Mouse (Mus musculus): ENCODE measurements around the gene Lrrc4c.

DNA sequence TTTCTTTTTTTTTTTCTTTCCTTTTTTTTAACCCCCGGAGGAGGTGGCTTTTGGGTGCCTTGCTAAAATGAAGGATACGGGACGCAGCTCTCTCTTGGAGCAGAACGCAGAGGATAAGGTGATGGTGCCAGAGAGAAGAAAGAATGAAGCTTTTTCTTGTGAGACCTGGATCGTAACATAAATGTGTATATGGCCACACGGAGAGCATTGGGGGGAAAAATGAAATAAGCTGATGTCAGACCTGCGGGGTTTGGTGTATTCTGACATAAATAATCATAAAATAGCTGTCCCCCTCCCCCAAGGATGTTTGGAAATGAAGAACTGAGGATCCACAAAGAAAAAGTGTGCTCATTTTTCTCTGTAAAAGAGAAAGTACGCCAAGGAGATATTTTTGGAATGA is 1149.7 kb downstream of the Lrrc4c start:
- TF ChIP-seq CTCF (IDR thresholded peaks at IDR 0.05; ENCODE audit: low read depth) (no peak), EP300 (IDR thresholded peaks at IDR 0.05; ENCODE audit: low read depth) (no peak)
